Mouse (Mus musculus) right cerebral cortex, adult 18-20 months (tissue): Measurements from ENCODE around the gene Slc38a3.

ENCODE experiments used
- DNase-seq: peaks from one replicate; pipeline ENCODE4 v3.0.0; 2022; ENCODE audit warnings: mixed read lengths

Gene Slc38a3

GRCm38 (mm10) chr9:107669480-107669945 lies at the start of gene Slc38a3:
Gene Slc38a3, minus strand, starts transcription at chr9:107669530.
- no peak for DNase-seq

DNA sequence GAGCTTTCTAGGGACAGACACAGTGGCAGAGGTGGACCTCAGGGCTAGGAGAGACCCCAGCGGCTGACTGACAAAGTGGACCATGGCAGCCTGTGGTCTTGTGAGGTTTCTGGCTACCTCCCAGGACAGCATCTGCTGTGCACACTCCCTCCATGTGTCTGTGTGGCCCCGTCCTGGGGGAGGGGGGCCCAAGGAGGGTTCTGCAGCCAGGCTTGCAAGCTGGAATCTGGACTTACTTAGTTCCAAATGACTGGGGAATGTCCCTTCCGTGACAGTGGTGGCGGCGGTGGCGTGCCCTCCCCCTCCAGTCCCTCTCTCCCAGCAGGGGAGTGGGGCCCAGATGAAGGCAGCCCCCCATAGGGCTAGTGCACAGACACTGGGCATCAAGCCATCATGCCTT lies 47.6 kb upstream of the Slc38a3 start:
- no peak for DNase-seq

GRCm38 (mm10) chr9:107715632-107716031 lies 46.3 kb upstream of the Slc38a3 start:
- DNase-seq: no peak

- DNase-seq: no peak
Observed at GRCm38 (mm10) chr9:107714221-107714952, 45.1 kb upstream of the Slc38a3 start.

- DNase-seq: peak; percentile 64
Observed at GRCm38 (mm10) chr9:107709697-107710483, 40.6 kb upstream of the Slc38a3 start, which contains the start of gene Sema3f. Gene Sema3f, minus strand, starts transcription at chr9:107710475.

GRCm38 (mm10) chr9:107709096-107709696 lies 39.9 kb upstream of the Slc38a3 start:
- DNase-seq: no peak

- no peak for DNase-seq
Observed at GRCm38 (mm10) chr9:107708439-107709095, 39.2 kb upstream of the Slc38a3 start.

- peak; percentile 14 for DNase-seq
Observed at GRCm38 (mm10) chr9:107707701-107708438, 38.5 kb upstream of the Slc38a3 start.

DNA sequence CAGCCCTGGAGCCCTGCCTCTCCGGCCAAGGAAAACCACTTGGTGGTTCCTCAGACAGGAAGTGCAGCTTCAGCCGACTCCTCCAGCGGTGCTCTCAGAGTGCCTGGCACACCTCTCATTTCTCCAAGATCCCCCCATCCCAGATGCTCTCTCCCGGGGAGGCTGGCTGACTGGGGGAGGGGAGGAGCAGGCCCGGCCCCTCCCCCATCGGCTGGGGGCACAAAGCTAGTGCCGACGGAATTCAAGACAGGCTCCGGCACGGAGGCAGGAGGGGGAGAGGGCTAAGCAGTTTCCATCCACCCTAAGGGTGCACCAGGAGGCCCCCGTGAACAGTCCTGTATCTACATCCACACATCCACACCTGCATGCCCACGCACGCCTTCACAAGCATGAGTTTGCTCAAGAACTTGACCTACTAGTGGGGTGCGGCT lies 37.5 kb upstream of the Slc38a3 start:
- no peak for DNase-seq

DNA sequence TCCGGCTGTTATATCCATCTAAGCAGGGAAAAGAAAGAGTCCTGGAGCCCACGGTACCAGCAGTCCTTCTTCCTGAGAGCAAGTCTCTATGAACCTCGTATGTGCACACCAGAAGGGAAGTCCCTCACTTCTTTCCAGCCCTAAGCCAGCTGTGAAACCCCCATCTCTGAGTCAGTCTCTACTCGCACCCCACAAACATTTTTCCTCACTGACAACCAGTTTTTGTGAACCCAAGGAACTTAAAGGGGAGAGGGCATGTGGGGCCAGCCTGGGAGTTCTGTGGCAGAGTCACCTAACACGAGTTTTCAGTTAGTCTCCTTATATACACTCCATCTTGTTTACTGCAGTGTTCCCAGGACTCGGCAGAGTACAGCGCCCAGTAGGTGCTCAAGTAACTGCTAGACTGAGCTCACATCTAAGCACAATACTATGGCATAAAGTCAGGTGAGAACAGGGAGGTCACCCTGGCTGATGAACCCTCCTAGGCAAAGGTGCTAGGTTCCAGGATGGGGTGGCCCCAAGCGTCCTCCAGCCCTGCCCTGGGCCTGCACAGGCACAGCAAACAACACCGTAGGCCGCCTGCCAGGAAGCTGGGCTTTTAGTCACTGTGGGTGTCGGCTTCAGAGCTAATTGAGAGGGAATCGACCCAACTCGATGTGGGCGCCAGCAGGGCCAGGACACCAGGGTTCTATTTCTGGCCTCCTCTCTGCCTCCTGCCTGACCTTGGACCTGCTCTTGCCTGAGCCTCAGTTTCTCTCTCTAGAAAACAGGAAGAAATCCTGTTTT lies 34.2 kb upstream of the Slc38a3 start:
- peak; percentile 26 for DNase-seq

DNA sequence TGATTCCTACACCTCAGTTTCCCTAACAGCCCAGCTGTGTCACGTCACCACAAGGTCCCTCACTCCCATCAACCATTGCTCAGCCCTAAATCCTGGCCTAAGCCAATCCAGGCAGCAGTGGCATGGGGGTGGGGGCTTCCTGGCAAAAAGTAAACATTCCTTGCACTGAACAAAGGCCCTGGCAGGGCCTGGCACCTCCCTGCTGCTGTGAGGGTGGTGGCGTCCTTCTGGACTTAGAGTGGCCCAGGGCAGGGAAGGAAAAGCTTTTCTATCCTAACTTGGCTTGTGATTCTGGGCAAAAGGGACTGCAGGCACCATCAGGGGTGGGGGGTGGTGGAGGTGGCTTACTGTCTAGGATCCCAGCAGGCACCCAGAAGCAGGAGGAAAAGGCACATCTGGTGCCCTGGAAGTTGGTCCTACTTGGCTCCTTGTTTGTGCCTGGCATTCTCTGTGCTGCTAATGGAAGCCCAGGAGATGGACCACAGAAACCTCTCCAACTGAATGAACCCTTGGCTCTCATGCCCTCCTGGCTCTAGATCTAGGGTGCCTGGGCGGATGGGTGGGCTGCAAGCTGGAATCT lies 33.4 kb upstream of the Slc38a3 start:
- DNase-seq: no peak

DNA sequence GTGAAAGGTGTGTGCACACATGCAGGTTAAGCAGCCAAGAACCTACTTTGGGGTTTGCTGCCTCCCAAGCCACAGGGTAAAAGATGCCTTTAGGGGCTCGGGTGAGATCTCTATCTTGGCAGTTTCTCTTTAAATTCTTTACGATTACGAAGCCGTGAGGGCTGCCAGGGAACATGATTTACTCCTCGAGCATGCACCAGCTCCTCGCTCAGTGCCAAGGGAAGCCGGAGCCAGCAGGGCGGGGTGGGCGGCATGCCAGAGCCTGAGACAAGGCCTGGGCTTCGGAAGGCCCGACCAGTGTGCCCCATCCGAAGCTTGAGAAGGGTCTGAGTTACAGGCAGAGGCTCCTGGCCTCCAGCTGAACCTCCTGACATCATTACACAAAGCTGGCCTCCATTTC lies 32.3 kb upstream of the Slc38a3 start:
- DNase-seq: peak; percentile 81

GRCm38 (mm10) chr9:107700114-107700571 lies 30.8 kb upstream of the Slc38a3 start:
- peak; percentile 71 for DNase-seq

- no peak for DNase-seq
Observed at GRCm38 (mm10) chr9:107699376-107699980, 30.1 kb upstream of the Slc38a3 start.

DNA sequence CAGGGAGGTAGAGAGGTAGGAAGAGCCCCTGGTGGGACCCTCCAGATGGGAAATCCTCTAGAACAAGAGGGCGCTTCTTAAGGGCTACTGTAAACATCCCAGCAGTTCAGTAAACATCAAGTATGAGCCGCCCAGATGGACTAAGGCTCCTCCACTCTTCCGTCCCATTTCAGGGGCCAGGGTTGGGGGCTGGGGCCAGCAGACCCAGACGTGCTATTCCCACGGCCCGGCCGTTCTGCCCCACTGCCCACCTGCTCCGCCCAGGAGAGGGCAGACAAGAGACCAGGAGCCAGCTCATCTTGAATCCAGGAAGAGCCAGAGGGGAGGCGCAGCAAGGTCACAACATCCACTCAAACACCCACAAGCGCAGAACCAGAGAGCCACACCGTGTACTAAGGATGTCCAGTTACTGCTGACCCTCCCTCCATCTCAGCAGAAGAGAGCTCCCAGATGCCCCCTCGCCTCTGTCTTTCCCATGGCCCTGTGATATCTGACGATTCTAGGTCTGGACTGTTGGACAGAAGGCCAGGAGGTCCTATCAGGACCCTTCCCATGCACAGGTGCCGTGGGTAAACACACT lies 29.4 kb upstream of the Slc38a3 start:
- DNase-seq: no peak

- no peak for DNase-seq
Observed at GRCm38 (mm10) chr9:107697811-107698521, 28.6 kb upstream of the Slc38a3 start.

DNA sequence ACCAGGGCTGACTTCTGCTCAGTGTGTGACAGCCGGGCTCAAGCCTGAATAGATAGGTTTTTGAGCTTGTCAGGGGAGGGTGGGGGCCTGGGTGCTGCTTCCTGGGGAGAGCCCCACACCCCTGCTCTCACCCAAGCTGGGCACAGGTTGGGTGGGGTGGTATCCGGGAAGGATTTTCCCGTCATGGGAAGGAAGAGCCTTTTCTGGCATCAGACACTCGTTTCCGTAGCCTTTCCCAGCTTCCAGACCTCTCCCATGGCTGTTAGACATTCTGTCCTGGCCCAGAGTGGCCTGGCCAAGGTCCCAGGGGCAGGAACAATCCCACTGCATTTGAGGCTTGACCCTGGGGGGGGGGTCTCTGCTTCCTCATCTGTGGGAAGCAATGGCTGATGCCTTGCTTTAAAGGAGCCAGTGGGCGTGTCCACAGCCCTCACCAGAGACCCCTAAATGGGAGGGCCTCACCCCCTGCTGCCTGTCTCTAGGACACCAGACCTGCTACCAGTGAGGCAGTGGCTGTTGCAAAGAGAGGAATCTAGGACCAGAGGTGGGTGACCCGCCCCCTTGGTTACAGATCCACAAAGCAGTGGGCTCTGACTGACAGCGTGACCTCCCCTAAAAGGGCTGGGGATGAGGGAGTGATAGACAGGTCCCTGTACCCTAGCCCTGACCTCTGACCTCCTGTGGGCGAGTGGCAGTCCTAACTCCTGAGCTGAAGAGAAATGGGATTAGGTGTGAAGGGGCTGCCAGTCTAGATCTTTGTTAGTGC lies 27.7 kb upstream of the Slc38a3 start:
- no peak for DNase-seq

GRCm38 (mm10) chr9:107696106-107696479 lies 26.8 kb upstream of the Slc38a3 start:
- no peak for DNase-seq
